Mouse (Mus musculus): ENCODE results near the gene G0s2. TPM values are rescaled to one million over a fixed set of nuclear protein-coding genes. Genes with fewer than 3 reads are reported as not detected.

G0s2 gene
- polyA plus RNA-seq, 1 experiment from 2014 or later = 37.1 TPM

DNA sequence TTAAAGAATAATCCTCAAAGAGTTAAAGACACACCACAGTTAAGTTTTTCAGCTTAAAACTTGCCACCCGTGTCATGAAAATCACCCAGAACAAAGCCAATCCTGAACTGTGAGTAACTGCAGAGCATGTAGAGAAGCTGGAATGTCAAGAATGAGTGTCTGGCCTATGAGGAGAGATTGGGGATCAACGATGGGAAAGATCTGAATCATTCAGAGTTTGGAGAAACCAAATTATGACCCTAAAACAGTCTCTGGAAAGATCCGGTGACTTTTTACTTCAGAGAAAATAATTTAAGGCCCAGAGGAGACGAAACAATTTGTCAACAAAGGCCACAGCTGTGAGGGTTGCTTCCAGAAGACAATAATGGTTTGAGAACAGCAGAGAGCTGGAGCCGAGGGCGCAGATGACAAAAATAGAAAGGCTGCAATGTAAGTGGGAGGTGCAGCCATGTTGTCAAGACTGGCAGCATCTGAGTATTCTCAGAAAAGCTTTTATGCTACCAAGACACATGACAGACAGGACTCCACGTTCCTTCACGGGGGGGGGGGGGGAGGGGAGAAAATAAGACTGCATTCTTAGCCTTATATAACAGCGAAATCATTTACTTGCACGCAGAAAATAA, 29.3 kb downstream of the G0s2 start:
- no peaks in the 10 kb centered on the region for H3K36me3 ChIP-seq
- no peak overlapping the region for H3K9ac ChIP-seq
- H3K27me3 ChIP-seq = no peaks in the 10 kb centered on the region
- ATAC-seq (replicated peaks; ENCODE audit: low FRiP score) = no peak
- no peak overlapping the region for H3K27ac ChIP-seq
- H3K4me3 ChIP-seq (replicated peaks) = no peak overlapping the region
- WGBS = 57% methylated on average over 10 of the region's 10 CpGs
- H3K4me2 ChIP-seq = no peak overlapping the region
- H3K9me3 ChIP-seq (replicated peaks) = no peaks in the 10 kb centered on the region
- H3K4me1 ChIP-seq = peaks cover 4% of the 10 kb centered on the region

DNA sequence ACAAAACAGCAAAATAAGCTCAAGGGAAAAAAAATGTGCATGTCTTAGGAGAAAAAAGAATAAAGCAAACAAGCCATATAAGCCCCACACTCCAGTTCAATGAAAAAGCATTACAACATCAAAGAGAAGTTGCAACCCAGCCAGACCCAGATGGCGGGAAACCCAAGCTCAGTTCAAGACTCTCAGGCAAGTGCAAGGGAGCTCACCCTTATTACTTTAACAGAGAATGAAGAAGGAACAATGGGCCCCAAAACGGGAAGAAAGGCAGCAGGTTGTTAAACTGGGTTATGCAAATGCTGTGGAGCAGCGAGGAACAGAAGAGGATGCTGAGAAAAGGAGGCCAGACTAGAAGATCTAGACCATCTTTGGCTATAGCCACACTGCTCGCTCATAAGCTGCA, 30.2 kb downstream of the G0s2 start:
- H3K4me1 ChIP-seq = peaks cover 4% of the 10 kb centered on the region
- H3K9ac ChIP-seq = no peak overlapping the region
- no peak overlapping the region for H3K4me2 ChIP-seq
- ATAC-seq (replicated peaks; ENCODE audit: low FRiP score) = no peak
- no peak overlapping the region for H3K4me3 ChIP-seq (replicated peaks)
- H3K27me3 ChIP-seq = no peaks in the 10 kb centered on the region
- no peak overlapping the region for H3K27ac ChIP-seq
- no peaks in the 10 kb centered on the region for H3K9me3 ChIP-seq (replicated peaks)
- 64% methylated on average over 4 of the region's 4 CpGs for WGBS
- H3K36me3 ChIP-seq = no peaks in the 10 kb centered on the region

DNA sequence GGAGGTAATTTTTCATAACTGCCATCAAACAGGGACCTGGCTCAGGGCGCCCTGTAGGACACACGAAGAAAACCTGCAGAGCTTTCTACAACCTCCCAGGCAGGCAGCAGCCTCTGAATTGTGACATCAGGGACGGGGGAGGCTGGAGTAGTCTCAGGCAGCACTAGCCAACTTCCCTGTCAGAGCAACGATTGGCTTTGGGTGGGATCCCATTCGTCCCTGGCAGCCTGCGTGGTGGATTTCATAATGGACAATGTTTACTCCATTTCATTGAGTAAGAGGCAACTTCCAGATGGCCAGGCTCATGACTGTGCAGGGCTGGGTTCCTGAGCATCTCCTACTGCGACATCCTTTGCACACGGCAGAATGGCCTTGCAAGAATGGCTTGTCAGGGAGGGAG, 30.8 kb downstream of the G0s2 start:
- no peak for ATAC-seq (replicated peaks; ENCODE audit: low FRiP score)
- Histone ChIP-seq H3K4me3 (replicated peaks) (no peak overlapping the region), H3K9me3 (replicated peaks) (no peaks in the 10 kb centered on the region), H3K36me3 (no peaks in the 10 kb centered on the region), H3K9ac (no peak overlapping the region), H3K27ac (no peak overlapping the region), H3K4me1 (peaks cover 4% of the 10 kb centered on the region), H3K27me3 (no peaks in the 10 kb centered on the region), H3K4me2 (no peak overlapping the region)
- 78% methylated on average over 8 of the region's 8 CpGs for WGBS

DNA sequence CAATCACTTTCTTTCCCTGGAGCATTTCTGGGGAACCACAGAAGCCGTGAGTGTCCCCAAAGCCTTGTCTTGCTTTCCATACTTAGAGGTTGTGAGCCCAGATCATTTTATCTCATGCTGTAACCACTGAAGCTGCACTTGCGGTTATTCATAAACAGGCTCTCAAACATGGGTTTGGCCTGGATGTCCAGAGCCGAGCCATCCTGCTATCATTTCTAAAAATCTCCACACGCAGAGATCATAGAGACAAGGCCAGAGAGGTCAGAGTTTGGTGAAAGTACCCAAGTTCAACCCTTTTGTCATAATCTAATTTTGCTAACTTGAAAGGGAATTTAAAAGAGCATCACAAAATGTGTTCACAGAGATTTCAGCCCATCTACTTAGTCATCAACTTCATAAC, 31.6 kb downstream of the G0s2 start:
- ATAC-seq (replicated peaks; ENCODE audit: low FRiP score) = no peak
- Histone ChIP-seq H3K9ac (no peak overlapping the region), H3K27ac (no peak overlapping the region), H3K9me3 (replicated peaks) (no peaks in the 10 kb centered on the region), H3K4me1 (peaks cover 4% of the 10 kb centered on the region), H3K27me3 (no peaks in the 10 kb centered on the region), H3K4me3 (replicated peaks) (no peak overlapping the region), H3K4me2 (no peak overlapping the region), H3K36me3 (no peaks in the 10 kb centered on the region)
- 86% methylated on average over 4 of the region's 4 CpGs for WGBS

DNA sequence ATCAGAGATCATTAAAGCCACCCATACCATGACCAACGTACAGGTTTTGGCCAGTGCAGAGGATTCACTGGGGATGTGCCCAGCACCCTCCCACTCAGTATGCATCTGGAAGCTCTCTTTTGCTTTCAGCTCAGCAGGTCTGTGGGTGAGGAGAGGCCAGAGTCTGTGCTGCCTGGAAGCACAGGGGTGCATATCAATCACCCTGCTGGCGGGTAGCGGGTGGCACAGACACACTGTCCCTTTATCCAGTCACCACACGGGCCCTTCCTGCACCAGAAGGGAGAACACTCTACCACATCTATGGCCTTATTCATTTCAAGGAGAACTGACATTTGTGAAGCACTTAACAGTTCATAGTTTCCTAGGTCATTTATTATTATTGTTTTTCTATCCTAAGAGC, 34.6 kb downstream of the G0s2 start:
- no peak overlapping the region for H3K4me3 ChIP-seq (replicated peaks)
- H3K27ac ChIP-seq = no peak overlapping the region
- 0 out of 2 replicates have a peak, but pooled peaks have one; percentile 43 for ATAC-seq (replicated peaks; ENCODE audit: low FRiP score)
- no peaks in the 10 kb centered on the region for H3K9me3 ChIP-seq (replicated peaks)
- no peak overlapping the region for H3K9ac ChIP-seq
- no peaks in the 10 kb centered on the region for H3K36me3 ChIP-seq
- WGBS = 57% methylated on average over 4 of the region's 4 CpGs
- H3K4me2 ChIP-seq = no peak overlapping the region
- peaks cover 10% of the 10 kb centered on the region for H3K4me1 ChIP-seq
- H3K27me3 ChIP-seq = no peaks in the 10 kb centered on the region

DNA sequence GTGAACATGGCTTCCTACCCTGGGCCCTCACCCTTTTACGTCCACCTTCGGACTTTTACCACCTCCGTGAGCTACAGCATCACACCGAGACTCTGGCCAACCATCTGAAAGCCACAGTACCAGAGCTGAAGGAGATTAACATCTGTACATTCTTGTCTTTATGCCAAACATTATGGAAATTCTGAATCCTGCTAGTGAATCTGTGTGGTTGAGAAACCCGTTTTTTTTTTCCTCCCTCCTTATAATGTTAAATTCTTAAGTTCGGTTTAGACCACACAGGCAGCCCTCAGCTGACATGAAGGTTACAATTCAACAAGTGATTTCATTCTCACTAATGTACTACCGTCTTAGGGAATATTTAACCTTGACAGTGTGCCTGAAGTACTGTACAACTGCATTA, 38.1 kb downstream of the G0s2 start:
- 65% methylated on average over 7 of the region's 7 CpGs for WGBS
- peak overlapping the region; percentile 54 for H3K27ac ChIP-seq

DNA sequence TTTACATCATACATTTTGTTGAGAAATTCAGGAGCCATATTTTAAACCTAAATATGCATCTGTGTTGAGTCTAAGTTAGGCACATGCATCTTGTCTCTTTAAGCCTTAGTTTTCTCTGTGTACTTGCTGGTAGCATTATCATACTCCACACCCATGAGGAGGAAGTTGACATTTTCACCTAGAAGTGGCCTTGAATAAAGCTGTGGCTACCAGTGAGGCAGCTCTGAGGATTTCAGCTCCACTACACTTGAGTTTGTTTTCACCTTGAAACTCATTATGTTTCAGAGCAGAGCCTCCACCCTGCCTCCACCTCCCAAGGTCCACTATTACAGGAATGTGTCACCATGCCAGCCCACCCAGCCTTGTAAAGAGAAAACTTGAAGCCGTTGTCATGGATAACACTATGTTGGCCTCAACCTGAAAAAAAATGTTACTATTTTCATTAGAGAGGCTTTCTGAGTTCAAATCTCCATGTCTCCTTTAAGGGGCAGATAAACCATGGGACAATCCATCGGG, 38.8 kb downstream of the G0s2 start:
- H3K27ac ChIP-seq = peak overlapping the region; percentile 54; the same call in 1 of the 2 replicates
- no peak overlapping the region for H3K4me3 ChIP-seq (replicated peaks)
- H3K27me3 ChIP-seq = no peaks in the 10 kb centered on the region
- H3K9ac ChIP-seq = no peak overlapping the region
- no peaks in the 10 kb centered on the region for H3K36me3 ChIP-seq
- 91% methylated on average over 2 of the region's 2 CpGs for WGBS
- ATAC-seq (replicated peaks; ENCODE audit: low FRiP score) = no peak
- H3K4me1 ChIP-seq = peaks cover 23% of the 10 kb centered on the region; the same call in 1 of the 2 replicates
- no peaks in the 10 kb centered on the region for H3K9me3 ChIP-seq (replicated peaks)
- H3K4me2 ChIP-seq = no peak overlapping the region

More for the DNA sequence above, 38.1 kb downstream of the G0s2 start:
- ATAC-seq (replicated peaks; ENCODE audit: low FRiP score) = no peak
- no peaks in the 10 kb centered on the region for H3K27me3 ChIP-seq
- H3K4me1 ChIP-seq = peaks cover 20% of the 10 kb centered on the region; the same call in 1 of the 2 replicates
- H3K4me3 ChIP-seq (replicated peaks) = no peak overlapping the region
- H3K9me3 ChIP-seq (replicated peaks) = no peaks in the 10 kb centered on the region
- H3K36me3 ChIP-seq = no peaks in the 10 kb centered on the region
- no peak overlapping the region for H3K4me2 ChIP-seq
- H3K9ac ChIP-seq = no peak overlapping the region

DNA sequence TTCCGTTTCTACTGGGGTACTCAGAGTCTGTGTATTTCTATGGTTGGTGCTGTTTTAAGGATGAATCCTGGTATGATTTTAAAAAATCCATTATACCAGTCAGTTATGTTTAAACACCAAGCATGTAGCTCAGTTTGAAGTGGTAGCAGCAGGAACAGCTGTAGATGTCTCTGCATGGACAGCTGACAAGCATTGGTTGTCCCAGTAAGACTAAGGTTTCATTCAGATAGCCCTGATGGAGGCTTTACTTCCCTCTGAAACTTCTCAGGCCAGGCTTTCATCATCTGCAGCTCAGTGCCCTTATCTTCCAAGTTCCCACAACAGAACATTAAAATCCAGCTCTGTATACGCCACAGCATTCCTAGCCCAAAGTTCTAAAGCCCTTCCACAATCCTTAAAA, 40.3 kb downstream of the G0s2 start:
- H3K4me3 ChIP-seq (replicated peaks) = no peak overlapping the region
- H3K27me3 ChIP-seq = no peaks in the 10 kb centered on the region
- WGBS = 81% methylated on average over 2 of the region's 2 CpGs
- H3K27ac ChIP-seq = no peak overlapping the region
- no peak overlapping the region for H3K9ac ChIP-seq
- no peak overlapping the region for H3K4me2 ChIP-seq
- H3K9me3 ChIP-seq (replicated peaks) = no peaks in the 10 kb centered on the region
- no peak for ATAC-seq (replicated peaks; ENCODE audit: low FRiP score)
- H3K36me3 ChIP-seq = no peaks in the 10 kb centered on the region
- H3K4me1 ChIP-seq = peaks cover 23% of the 10 kb centered on the region

DNA sequence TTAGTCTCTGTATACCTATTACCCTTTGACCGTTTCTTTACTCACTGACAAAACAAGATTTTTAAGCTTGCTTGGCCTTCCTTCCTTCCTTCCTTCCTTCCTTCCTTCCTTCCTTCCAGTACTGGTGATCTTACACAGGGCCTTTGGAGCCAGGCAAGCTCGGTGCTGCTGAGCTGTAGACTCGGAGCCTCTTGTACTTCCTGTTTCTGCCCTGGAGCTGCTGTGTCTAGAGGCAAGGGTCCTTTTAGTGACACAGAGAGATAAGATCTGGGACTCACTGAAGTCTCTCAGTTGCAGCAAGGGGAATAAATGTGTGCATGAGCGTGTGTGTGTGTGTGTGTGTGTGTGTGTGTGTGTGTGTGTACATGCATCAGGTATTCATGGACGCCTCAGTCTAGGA, 42.1 kb downstream of the G0s2 start:
- Histone ChIP-seq H3K9me3 (replicated peaks) (no peaks in the 10 kb centered on the region), H3K4me3 (replicated peaks) (no peak overlapping the region), H3K27me3 (no peaks in the 10 kb centered on the region), H3K36me3 (no peaks in the 10 kb centered on the region), H3K27ac (peak overlapping the region; percentile 73), H3K4me1 (peaks cover 39% of the 10 kb centered on the region), H3K4me2 (no peak overlapping the region), H3K9ac (no peak overlapping the region)
- ATAC-seq (replicated peaks; ENCODE audit: low FRiP score) = no peak
- WGBS = 41% methylated on average over 5 of the region's 5 CpGs

DNA sequence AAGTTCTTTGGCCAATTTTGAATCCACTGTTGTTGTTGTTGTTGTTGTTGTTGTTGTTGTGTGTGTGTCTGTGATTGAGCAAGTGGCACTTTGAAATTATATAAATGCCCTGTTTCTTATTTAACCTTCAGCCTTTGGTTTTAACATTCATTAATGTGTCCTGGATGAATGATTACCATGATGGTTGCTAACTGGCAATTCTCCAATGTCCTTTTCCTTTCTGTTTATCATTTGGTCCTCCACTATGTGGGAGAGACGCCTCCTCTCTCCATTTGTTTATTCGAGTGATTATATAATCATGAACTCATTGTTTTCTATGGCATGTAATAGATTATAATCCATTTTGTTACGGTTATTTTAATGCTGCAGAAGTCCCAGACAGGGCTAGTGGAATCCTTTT, 42.5 kb downstream of the G0s2 start:
- H3K9ac ChIP-seq = no peak overlapping the region
- no peaks in the 10 kb centered on the region for H3K27me3 ChIP-seq
- H3K4me1 ChIP-seq = peaks cover 40% of the 10 kb centered on the region
- 44% methylated on average over 3 of the region's 3 CpGs for WGBS
- H3K9me3 ChIP-seq (replicated peaks) = no peaks in the 10 kb centered on the region
- H3K27ac ChIP-seq = peak overlapping the region; percentile 73; the same call in 1 of the 2 replicates
- no peak overlapping the region for H3K4me3 ChIP-seq (replicated peaks)
- H3K36me3 ChIP-seq = no peaks in the 10 kb centered on the region
- no peak overlapping the region for H3K4me2 ChIP-seq
- ATAC-seq (replicated peaks; ENCODE audit: low FRiP score) = no peak

DNA sequence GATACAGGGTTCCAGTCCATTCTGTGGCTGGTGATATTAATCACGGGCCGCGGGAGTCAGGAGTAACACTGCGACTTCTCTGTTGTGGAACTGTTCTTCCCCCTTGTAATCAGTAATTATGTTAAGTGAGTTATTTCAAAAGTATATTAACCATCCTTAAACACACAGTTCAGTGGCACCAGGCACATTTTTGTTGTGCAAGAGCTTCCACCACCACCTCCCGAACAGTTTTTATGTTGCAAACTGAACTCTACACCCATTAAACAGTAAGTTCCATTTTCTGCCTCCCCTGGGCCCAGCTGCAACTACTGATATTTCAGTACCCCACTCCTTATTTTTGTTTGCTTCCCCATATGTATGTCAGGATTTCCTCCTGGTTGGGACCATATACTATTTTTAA, 43.4 kb downstream of the G0s2 start:
- ATAC-seq (replicated peaks; ENCODE audit: low FRiP score) = no peak
- Histone ChIP-seq H3K9ac (no peak overlapping the region), H3K27me3 (no peaks in the 10 kb centered on the region), H3K4me1 (peaks cover 41% of the 10 kb centered on the region), H3K4me3 (replicated peaks) (no peak overlapping the region), H3K4me2 (no peak overlapping the region), H3K36me3 (no peaks in the 10 kb centered on the region), H3K27ac (no peak overlapping the region), H3K9me3 (replicated peaks) (no peaks in the 10 kb centered on the region)
- WGBS = 89% methylated on average over 5 of the region's 5 CpGs

DNA sequence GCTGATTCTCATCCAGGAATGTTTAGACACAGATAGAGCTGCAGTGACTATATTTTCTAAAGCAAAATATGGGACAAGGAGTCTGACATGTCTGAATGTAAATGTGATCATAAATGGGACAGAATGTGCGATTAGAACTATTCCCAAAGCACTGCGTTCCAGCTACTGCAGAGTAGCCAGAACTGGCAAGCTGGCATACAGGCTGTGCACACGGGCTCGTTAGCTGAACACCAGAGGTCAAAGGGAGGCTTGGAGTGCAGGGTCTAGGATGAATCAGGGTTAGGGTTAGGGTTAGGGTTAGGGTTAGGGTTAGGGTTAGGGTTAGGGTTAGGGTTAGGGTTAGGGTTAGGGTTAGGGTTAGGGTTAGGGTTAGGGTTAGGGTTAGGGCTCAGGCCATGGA, 45.5 kb downstream of the G0s2 start:
- no peak overlapping the region for H3K9ac ChIP-seq
- no peaks in the 10 kb centered on the region for H3K27me3 ChIP-seq
- 71% methylated on average over 4 of the region's 4 CpGs for WGBS
- no peak overlapping the region for H3K4me2 ChIP-seq
- 0 out of 2 replicates have a peak overlapping the region, but pooled peaks have one; percentile 45 for H3K27ac ChIP-seq
- H3K4me1 ChIP-seq = peaks cover 38% of the 10 kb centered on the region
- H3K36me3 ChIP-seq = no peaks in the 10 kb centered on the region
- no peak for ATAC-seq (replicated peaks; ENCODE audit: low FRiP score)
- no peak overlapping the region for H3K4me3 ChIP-seq (replicated peaks)
- no peaks in the 10 kb centered on the region for H3K9me3 ChIP-seq (replicated peaks)
